Mouse (Mus musculus) cerebellum, adult 2 months (tissue): Measurements from ENCODE around the gene Tas2r143.

Experiments used
- CTCF ChIP-seq: fragments of 200-500 bp; IDR thresholded peaks from 2 replicates; pipeline ENCODE4 v1.5.1; 2011; ENCODE audit warnings: low read depth, mild to moderate bottlenecking, control low read depth, low read length, moderate library complexity, borderline replicate concordance; ENCODE audit not compliant: insufficient read depth
- POLR2A ChIP-seq: fragments of 200-500 bp; IDR thresholded peaks from 2 replicates; pipeline ENCODE4 v1.6.1; 2011; ENCODE audit warnings: low read length, control low read depth, borderline replicate concordance; ENCODE audit not compliant: insufficient read depth

- TF ChIP-seq POLR2A (no peak), CTCF (no peak)
Observed at GRCm38 (mm10) chr6:42362974-42363373, 37.1 kb upstream of the Tas2r143 start.
